Mouse (Mus musculus): Measurements from ENCODE around the gene Snx21. TPM values are rescaled to one million over a fixed set of nuclear protein-coding genes. Genes with fewer than 3 reads are reported as not detected.

Snx21 gene
- 28.2 and 36.8 TPM in 2 replicates for polyA plus RNA-seq (2012; ENCODE audit: insufficient read depth, insufficient read length, missing spikeins)

DNA sequence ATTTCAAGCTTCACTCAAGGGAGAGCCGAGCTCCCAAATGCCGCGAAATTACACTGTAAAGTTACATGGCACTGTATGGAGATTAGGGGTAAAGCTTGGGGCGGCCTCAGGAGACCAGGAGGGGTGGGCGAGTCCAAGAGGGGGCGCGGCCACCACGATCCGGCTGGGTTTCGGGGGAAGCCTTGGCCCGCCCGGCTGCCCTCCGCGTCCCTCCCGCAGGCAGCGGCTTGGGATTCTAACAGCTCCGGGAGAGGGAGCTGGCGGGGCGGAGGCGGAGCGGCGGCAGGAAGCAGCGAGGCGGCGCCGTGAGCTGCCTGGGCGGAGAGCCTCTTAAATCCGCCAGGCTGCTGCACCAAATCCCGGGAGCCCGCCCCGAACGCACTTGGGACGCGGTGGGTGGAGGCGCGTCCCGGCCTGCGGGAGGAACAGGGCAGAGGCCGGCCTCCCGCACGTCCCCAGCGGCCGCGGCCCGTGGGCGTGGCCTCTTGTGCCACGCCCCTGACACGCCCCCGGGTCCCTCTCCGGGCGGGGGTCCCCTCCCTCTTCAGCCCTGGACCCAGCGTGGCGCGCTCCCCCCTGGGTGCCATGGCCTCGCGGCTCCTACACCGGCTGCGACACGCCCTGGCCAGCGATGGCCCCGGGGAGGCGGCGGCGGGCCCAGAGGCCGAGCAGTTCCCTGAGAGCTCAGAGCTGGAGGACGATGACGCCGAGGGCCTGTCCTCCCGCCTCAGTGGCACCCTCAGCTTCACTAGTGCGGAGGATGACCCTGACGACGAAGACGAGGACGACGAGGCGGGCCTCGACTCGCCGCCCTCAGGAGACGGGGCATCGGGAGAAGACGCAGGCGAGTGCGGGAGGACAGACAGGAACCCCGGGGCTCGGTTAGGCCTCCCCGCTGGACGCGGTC lies at the start of gene Snx21:
TSS of gene Snx21 (plus strand) at position 343 of the 907 bp plus-strand sequence.
- Histone ChIP-seq H3K4me3 (ENCODE audit: insufficient read depth, low read depth, low read length) (peak within 1 kb of the TSS; percentile 72), H3K4me1 (ENCODE audit: control insufficient read depth, insufficient read depth, insufficient read length, low read length) (peaks cover 13% of the 10 kb centered on the region), H3K27ac (replicated peaks; ENCODE audit: low read depth, low read length) (peak within 1 kb of the TSS; percentile 69)

DNA sequence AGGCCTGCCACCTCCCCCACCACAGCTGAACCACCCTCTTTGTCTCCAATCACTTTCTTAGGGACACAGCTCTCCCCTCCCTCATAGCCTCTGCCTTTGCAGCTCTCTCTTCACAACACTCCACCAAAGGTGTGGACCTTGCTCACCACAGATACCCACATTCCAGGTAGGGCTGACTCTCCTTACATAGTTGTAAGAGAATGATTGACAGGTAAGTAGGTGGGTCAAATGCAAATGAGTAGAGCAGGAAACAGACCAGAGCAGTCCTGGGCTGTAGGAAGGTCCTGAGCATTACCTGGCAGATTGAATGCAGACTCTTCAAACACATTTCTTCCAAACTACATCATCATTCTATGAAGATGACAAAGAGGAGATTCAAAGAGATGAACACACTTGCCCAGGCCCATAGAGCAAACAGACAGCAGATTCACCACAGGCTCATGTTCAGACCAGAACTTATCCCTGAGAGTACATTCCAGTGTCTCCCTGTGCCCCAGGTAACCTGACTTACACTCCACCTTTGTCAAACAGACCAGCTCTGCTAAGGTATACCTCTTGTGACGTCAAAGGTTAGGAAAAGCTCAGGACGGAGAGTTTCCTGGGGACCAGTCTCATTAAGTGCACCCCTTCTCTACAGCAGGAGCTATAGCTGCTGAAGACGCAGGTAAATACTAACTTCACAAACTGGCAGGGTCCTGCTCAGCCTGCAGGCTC lies 48.1 kb upstream of the Snx21 start:
- Histone ChIP-seq H3K4me1 (ENCODE audit: control insufficient read depth, insufficient read depth, insufficient read length, low read length) (no peaks in the 10 kb centered on the region), H3K27ac (replicated peaks; ENCODE audit: low read depth, low read length) (no peak overlapping the region), H3K4me3 (ENCODE audit: insufficient read depth, low read depth, low read length) (no peak overlapping the region)

DNA sequence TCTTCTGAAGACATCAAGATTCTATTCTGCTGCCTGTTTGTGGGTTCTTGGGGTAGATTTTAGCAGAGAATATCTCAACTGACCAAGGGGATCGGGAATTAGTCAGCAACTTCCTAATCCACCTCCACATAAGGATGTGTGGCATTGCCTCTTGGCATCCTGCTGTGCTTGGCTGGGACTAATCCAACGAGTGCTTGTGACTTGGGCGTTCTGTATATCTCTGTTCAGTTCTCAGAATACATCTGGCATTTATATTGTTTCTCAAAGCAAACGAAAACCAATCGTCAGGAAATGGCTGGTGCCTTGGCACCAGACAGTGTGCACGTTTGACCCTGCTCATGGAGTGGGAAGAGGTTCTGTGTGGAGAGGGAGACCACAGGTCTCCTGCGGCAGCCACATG lies 45.7 kb upstream of the Snx21 start:
- H3K4me3 ChIP-seq (ENCODE audit: insufficient read depth, low read depth, low read length) = no peak overlapping the region
- H3K27ac ChIP-seq (replicated peaks; ENCODE audit: low read depth, low read length) = no peak overlapping the region
- no peaks in the 10 kb centered on the region for H3K4me1 ChIP-seq (ENCODE audit: control insufficient read depth, insufficient read depth, insufficient read length, low read length)

DNA sequence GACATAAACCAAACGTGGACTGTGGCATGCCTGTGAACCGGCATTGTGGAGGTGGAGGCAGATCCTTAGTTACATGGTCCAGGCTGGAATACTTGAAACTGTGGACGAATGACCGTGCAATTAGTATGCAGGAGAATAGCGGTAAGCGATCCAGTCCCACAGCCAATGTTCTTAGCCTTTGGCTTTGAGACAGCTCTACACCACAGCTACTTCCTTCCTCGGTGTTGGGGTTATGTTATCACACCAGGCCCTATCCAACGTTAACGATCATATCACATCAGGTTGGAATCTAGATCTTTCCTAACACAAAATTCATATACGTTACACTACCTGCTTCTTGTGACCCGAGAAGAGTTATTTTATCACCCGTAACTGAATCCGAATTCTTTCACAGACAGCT lies 40.6 kb upstream of the Snx21 start:
- no peak overlapping the region for H3K27ac ChIP-seq (replicated peaks; ENCODE audit: low read depth, low read length)
- peaks cover 4% of the 10 kb centered on the region; the same call in 1 of the 2 replicates for H3K4me1 ChIP-seq (ENCODE audit: control insufficient read depth, insufficient read depth, insufficient read length, low read length)
- peak overlapping the region; percentile 95 for H3K4me3 ChIP-seq (ENCODE audit: insufficient read depth, low read depth, low read length)

DNA sequence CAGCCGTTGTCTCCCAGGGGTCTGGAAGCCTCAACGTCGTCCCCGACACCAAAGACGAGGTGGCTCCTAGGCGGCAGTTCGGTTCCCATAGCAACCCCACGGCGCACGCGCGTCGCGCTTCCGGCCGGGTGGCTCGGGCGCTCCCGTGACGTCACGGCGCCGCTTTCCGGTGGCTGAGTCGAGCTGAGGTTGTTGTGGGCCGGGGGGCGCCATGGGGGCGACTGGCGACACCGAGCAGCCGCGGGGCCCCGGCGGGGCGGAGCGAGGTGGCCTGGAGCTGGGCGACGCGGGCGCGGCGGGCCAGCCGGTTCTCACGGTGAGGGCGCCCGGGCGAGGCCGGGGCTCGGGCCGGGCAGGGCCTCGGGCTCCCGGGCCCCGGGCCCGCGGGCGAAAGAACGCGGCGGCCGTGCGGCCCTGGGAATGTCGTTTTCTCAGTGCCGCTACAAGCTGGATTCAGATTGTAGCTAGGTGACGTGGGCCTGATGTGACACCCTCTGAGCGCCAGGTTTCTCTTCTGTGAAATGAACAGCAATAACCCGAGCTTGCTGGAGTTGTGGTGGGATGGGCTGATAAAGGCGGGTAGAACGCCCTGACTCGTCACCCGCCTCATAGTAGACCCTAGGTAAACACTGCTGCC lies 39.7 kb upstream of the Snx21 start, which contains the start of the genes Wfdc3 and Dnttip1:
TSS of gene Wfdc3 (minus strand) at position 89 of the 637 bp plus-strand sequence.
TSS of gene Dnttip1 (plus strand) at position 141 of the 637 bp plus-strand sequence.
- H3K4me3 ChIP-seq (ENCODE audit: insufficient read depth, low read depth, low read length) = peak within 1 kb of the TSS; percentile 95
- peak within 1 kb of the TSS; percentile 61; the same call in 1 of the 2 replicates for H3K27ac ChIP-seq (replicated peaks; ENCODE audit: low read depth, low read length)
- peaks cover 4% of the 10 kb centered on the region; the same call in 1 of the 2 replicates for H3K4me1 ChIP-seq (ENCODE audit: control insufficient read depth, insufficient read depth, insufficient read length, low read length)

DNA sequence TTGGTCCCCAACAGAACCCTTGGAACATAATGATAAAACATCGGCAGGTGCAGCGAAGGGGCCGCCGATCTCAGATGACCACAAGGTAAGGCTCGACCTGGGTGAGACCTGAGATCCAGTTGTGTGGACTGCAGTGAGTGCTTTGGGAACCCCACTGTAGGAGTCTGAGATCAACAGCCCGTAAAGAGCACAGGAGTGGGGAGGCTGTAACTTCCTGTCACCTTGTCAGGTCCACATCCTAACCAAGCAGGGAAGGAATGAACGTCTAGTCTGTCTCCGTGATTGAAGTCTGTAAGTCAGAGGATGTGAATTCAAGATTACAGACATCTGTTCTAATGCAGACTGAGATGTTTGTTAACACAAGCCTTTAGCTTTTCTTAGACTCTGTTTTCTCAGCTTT lies 38.9 kb upstream of the Snx21 start:
- H3K27ac ChIP-seq (replicated peaks; ENCODE audit: low read depth, low read length) = no peak overlapping the region
- H3K4me1 ChIP-seq (ENCODE audit: control insufficient read depth, insufficient read depth, insufficient read length, low read length) = peaks cover 4% of the 10 kb centered on the region; the same call in 1 of the 2 replicates
- peak overlapping the region; percentile 95 for H3K4me3 ChIP-seq (ENCODE audit: insufficient read depth, low read depth, low read length)

DNA sequence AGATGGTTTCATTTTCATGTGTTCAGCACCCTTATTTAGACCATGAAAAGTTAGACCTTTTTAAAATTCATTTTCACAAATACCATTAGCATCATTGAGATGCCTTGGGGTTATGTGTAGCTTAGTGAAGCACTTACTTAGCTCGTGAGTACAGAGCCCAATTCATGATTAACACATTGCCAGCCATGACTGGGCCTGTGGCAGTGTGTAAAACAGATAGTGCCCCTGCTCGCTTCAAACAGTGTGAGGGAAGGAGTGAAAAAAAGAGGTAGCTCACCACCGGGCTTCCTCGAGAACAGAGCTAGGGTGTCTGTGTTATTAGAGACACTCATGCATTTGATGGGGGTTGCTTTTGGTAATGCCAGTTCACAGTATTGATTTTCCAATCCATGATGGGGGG lies 37.4 kb upstream of the Snx21 start:
- Histone ChIP-seq H3K4me1 (ENCODE audit: control insufficient read depth, insufficient read depth, insufficient read length, low read length) (peaks cover 4% of the 10 kb centered on the region; the same call in 1 of the 2 replicates), H3K4me3 (ENCODE audit: insufficient read depth, low read depth, low read length) (no peak overlapping the region), H3K27ac (replicated peaks; ENCODE audit: low read depth, low read length) (no peak overlapping the region)

DNA sequence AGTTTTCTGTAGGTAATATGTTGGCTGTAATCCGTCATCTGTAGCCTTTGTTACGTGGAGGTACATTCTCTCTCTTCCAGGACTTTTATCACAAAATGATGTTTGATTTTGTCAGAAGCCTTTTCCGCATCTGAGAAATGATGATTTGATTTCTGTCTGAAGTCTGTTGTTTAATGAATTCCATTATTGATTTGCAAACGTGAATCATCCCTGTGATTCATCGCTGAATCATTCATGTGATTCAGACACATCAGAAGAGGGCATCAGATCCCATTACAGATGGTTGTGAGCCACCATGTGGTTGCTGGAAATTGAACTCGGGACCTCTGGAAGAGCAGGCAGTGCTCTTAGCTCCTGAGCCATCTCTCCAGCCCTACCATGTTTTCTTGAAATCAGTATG lies 36.6 kb upstream of the Snx21 start:
- Histone ChIP-seq H3K27ac (replicated peaks; ENCODE audit: low read depth, low read length) (no peak overlapping the region), H3K4me3 (ENCODE audit: insufficient read depth, low read depth, low read length) (no peak overlapping the region), H3K4me1 (ENCODE audit: control insufficient read depth, insufficient read depth, insufficient read length, low read length) (peaks cover 4% of the 10 kb centered on the region; the same call in 1 of the 2 replicates)

DNA sequence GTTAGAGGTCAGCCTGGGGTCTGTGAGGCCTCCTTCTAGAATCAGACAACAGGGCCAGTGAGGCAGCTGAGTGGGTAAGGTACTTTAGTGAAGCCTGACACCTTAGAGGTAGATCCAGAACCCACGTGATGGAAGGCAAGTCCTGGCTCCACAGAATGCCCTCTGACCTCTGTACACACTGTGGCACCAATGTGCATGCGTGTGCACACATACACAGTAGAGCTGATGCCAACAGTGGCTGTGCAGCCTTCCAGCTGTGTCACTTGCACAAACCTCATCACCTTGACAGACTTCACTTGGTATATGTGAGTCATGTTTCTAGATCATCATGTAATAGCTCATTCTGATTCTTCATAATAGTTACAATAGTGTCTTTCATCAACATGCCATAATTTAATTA lies 33.2 kb upstream of the Snx21 start:
- no peaks in the 10 kb centered on the region for H3K4me1 ChIP-seq (ENCODE audit: control insufficient read depth, insufficient read depth, insufficient read length, low read length)
- H3K4me3 ChIP-seq (ENCODE audit: insufficient read depth, low read depth, low read length) = no peak overlapping the region
- no peak overlapping the region for H3K27ac ChIP-seq (replicated peaks; ENCODE audit: low read depth, low read length)

DNA sequence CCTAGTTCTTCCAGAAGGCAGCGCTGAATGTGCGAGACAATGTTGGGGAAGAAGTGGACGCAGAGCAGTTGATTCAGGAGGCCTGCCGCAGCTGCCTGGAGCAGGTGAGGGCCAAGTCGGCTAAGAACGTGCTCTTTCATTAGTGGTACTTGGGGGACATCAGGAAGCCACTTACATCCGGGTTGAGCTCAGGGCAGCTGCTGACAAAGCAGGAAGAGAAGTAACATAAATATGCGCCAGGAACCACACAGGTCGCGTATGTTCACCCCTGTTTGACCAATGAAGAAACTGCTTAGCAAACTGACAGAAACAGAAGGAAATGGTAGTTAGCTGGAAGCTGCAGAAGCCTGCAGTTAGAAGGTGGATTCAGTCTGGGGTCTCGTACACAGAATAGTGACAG lies 31.5 kb upstream of the Snx21 start:
- Histone ChIP-seq H3K27ac (replicated peaks; ENCODE audit: low read depth, low read length) (no peak overlapping the region), H3K4me3 (ENCODE audit: insufficient read depth, low read depth, low read length) (no peak overlapping the region), H3K4me1 (ENCODE audit: control insufficient read depth, insufficient read depth, insufficient read length, low read length) (no peaks in the 10 kb centered on the region)

DNA sequence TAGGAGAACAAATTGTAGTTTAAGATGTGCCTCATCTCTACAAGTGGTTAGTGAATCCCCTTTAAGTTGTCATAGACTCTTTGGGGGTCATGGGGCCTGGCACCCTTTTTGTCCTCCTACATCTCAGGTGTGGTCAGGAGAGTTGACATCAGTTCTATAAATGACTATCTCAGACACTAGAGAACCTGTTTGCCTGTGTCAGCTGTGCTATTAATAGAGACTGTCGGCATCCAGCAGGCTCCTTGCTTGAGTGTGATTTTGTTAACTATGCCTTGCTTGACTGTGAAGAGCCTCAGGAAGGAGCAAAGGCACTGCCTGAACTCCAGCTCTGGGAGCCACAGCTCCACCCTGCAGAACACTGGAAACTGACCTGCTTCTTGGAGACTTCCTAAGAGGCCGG lies 30.8 kb upstream of the Snx21 start:
- H3K4me1 ChIP-seq (ENCODE audit: control insufficient read depth, insufficient read depth, insufficient read length, low read length) = no peaks in the 10 kb centered on the region
- H3K27ac ChIP-seq (replicated peaks; ENCODE audit: low read depth, low read length) = no peak overlapping the region
- no peak overlapping the region for H3K4me3 ChIP-seq (ENCODE audit: insufficient read depth, low read depth, low read length)

DNA sequence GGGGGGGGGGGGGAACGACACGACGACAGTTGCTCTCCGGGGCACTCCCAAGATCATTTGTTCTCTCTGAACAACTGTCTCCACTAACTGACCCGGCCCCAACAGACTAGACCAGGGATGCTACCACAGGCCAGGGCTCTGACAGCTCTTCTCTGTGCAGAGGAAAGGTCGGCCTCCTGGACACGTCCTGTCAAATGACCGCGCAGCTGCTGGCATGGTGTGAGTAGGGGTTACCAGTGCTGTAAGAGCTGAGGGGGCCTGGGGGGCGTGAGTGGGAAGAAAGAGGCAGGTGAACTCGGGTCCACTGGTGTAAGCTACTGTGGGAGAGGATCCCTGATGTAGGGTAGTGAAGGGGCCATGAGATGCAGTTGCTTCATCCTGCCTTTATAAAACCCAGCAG lies 27.8 kb upstream of the Snx21 start:
- Histone ChIP-seq H3K27ac (replicated peaks; ENCODE audit: low read depth, low read length) (no peak overlapping the region), H3K4me1 (ENCODE audit: control insufficient read depth, insufficient read depth, insufficient read length, low read length) (peaks cover 2% of the 10 kb centered on the region; the same call in 1 of the 2 replicates), H3K4me3 (ENCODE audit: insufficient read depth, low read depth, low read length) (no peak overlapping the region)

DNA sequence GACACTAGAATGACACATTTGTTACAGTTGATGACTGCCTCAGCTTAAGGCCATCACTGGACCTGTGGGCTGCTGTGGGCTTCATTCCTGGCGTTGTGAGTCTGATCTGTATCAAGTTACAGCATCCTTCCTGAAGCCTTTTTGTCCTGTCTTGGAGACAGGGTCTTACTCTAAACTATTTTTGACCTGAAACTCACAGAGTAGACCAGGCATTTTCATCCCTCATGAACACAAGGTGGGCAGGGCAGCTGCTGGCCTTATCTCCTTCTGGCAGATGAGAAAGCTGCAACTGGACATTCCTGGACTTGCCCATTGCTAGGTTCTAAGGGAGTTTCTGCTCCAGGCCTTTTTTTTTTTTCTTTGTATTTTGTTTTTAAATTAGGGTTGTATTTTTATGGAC lies 26.9 kb upstream of the Snx21 start:
- Histone ChIP-seq H3K4me3 (ENCODE audit: insufficient read depth, low read depth, low read length) (no peak overlapping the region), H3K4me1 (ENCODE audit: control insufficient read depth, insufficient read depth, insufficient read length, low read length) (peaks cover 2% of the 10 kb centered on the region; the same call in 1 of the 2 replicates), H3K27ac (replicated peaks; ENCODE audit: low read depth, low read length) (no peak overlapping the region)

DNA sequence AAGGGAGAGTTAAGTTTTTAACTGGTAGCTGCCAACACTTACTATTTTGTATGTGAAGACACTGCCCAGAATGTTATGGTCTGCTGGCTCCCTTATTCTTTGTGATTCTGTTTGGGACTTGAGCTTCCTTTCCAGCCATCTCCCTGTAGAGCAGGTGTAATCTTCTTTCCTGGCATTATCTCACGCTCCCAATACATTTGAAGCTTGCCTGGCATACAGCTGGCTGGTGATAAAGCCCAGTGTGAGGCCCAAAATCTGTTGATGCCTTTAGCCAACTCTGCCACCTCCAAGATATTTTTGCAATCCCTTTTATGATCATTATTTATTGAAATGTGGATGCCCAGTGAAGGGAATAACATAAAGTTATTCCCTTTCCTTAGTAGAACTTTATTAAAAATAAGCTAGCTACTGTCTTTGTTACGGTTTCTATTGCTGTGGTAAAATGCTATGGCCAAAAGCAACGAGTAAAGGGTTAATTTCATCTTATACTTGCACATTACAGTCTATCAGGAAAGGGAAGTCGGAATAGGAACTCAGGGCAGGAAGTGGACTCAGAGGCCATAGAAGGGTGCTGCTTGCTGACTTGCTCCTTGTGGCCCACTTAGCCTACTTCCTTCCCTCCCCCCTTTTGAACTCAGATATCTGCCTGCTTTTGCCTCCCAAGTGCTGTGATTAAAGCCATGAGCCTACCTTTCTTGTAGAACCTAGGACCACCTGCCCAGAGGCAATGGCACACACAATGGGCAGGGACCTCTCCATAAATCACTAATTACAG lies 25.4 kb upstream of the Snx21 start:
- Histone ChIP-seq H3K4me3 (ENCODE audit: insufficient read depth, low read depth, low read length) (no peak overlapping the region), H3K27ac (replicated peaks; ENCODE audit: low read depth, low read length) (no peak overlapping the region), H3K4me1 (ENCODE audit: control insufficient read depth, insufficient read depth, insufficient read length, low read length) (peaks cover 2% of the 10 kb centered on the region; the same call in 1 of the 2 replicates)

Data from brown adipose tissue, adult 24 weeks (tissue).